Mouse (Mus musculus) midbrain, embryonic 12.5 days (tissue): ENCODE data around the gene Ttc41. TPM values are rescaled to one million over a fixed set of nuclear protein-coding genes. Genes with fewer than 3 reads are reported as not detected.

Source experiments
- ATAC-seq: fragments of 200-750 bp; cut with Nextera tagmentation; 2 replicates; pipeline ENCODE4 v1.8.0; 2017; ENCODE audit warnings: low read depth, moderate TSS enrichment, moderate library complexity; ENCODE audit not compliant: low FRiP score
- H3K27ac ChIP-seq: fragments of 300-500 bp; sonication (generic); replicated peaks from 2 replicates; pipeline ENCODE4 v1.5.1; 2016; ENCODE audit warnings: mild to moderate bottlenecking
- H3K27me3 ChIP-seq: fragments of 300-500 bp; sonication (generic); 2 replicates; pipeline ENCODE4 v1.6.1; 2016; ENCODE audit warnings: mild to moderate bottlenecking
- H3K36me3 ChIP-seq: fragments of 300-500 bp; sonication (generic); 2 replicates; pipeline ENCODE4 v1.6.1; 2016
- H3K4me1 ChIP-seq: fragments of 300-500 bp; sonication (generic); 2 replicates; pipeline ENCODE4 v1.6.1; 2016
- H3K4me2 ChIP-seq: fragments of 300-500 bp; sonication (generic); replicated peaks from 2 replicates; pipeline ENCODE4 v1.6.1; 2016; ENCODE audit warnings: mild to moderate bottlenecking, moderate library complexity
- H3K4me3 ChIP-seq: fragments of 300-500 bp; sonication (generic); 2 replicates; pipeline ENCODE4 v1.5.1; 2016; ENCODE audit warnings: mild to moderate bottlenecking
- H3K9ac ChIP-seq: fragments of 300-500 bp; sonication (generic); replicated peaks from 2 replicates; pipeline ENCODE4 v1.6.1; 2016; ENCODE audit warnings: mild to moderate bottlenecking, moderate library complexity
- H3K9me3 ChIP-seq: fragments of 300-500 bp; sonication (generic); 2 replicates; pipeline ENCODE4 v1.6.1; 2016; ENCODE audit warnings: mild to moderate bottlenecking
- WGBS: fragments of 180-500 bp; shearing (Covaris S2); methylation state at CpG from one replicate; pipeline ENCODE4 v1.1.7; 2016; 5-methylcytosine and 5-hydroxymethylcytosine counted together
- microRNA-seq: library from miRNA; unstranded; fragments of <30 nt; microRNA quantifications from one replicate; pipeline ENCODE4, GENCODE M21; 2017
- polyA plus RNA-seq: library from polyadenylated mRNA; unstranded; fragments of >200 nt; fragmentation: Nextera tagmentation; extraction: Ambion mirVana; gene quantifications from 2 replicates; pipeline ENCODE4 v1.2.1, GENCODE M21; 2016

The Ttc41 gene
- polyA plus RNA-seq, 1 experiment from 2014 or later: 3.0 TPM

GRCm38 (mm10) chr10:86815133-86815532 is 109.5 kb downstream of the Ttc41 start:
- no peak overlapping the region for H3K9ac ChIP-seq
- peaks cover 8% of the 10 kb centered on the region for H3K4me1 ChIP-seq
- 84% methylated on average over 7 of the region's 7 CpGs for WGBS
- no peaks in the 10 kb centered on the region for H3K27me3 ChIP-seq
- no peak overlapping the region for H3K4me3 ChIP-seq
- ATAC-seq: no peak
- H3K9me3 ChIP-seq: no peaks in the 10 kb centered on the region
- no peaks in the 10 kb centered on the region for H3K36me3 ChIP-seq
- H3K27ac ChIP-seq: no peak overlapping the region
- H3K4me2 ChIP-seq: no peak overlapping the region

- peak; percentile 71 for ATAC-seq
- Histone ChIP-seq H3K4me3 (no peak overlapping the region), H3K9me3 (no peaks in the 10 kb centered on the region), H3K9ac (no peak overlapping the region), H3K4me2 (no peak overlapping the region), H3K27me3 (no peaks in the 10 kb centered on the region), H3K27ac (0 out of 2 replicates have a peak overlapping the region, but pooled peaks have one; percentile 32), H3K36me3 (no peaks in the 10 kb centered on the region), H3K4me1 (peaks cover 8% of the 10 kb centered on the region)
- WGBS: 34% methylated on average over 8 of the region's 8 CpGs
Measured at GRCm38 (mm10) chr10:86819649-86820165, 114.1 kb downstream of the Ttc41 start.

GRCm38 (mm10) chr10:86821014-86821413 is 115.4 kb downstream of the Ttc41 start:
- H3K4me2 ChIP-seq: no peak overlapping the region
- H3K27ac ChIP-seq: no peak overlapping the region
- H3K4me3 ChIP-seq: no peak overlapping the region
- peaks cover 8% of the 10 kb centered on the region for H3K4me1 ChIP-seq
- H3K36me3 ChIP-seq: no peaks in the 10 kb centered on the region
- ATAC-seq: no peak
- H3K9ac ChIP-seq: no peak overlapping the region
- no peaks in the 10 kb centered on the region for H3K27me3 ChIP-seq
- WGBS: 91% methylated on average over 7 of the region's 7 CpGs
- no peaks in the 10 kb centered on the region for H3K9me3 ChIP-seq

GRCm38 (mm10) chr10:86824093-86824492 is 118.5 kb downstream of the Ttc41 start:
- WGBS: 87% methylated on average over 6 of the region's 6 CpGs
- Histone ChIP-seq H3K9me3 (no peaks in the 10 kb centered on the region), H3K27me3 (no peaks in the 10 kb centered on the region), H3K36me3 (no peaks in the 10 kb centered on the region), H3K4me3 (no peak overlapping the region), H3K9ac (no peak overlapping the region), H3K4me2 (no peak overlapping the region), H3K4me1 (peaks cover 8% of the 10 kb centered on the region), H3K27ac (no peak overlapping the region)
- ATAC-seq: no peak

- Histone ChIP-seq H3K27me3 (no peaks in the 10 kb centered on the region), H3K9ac (no peak overlapping the region), H3K27ac (no peak overlapping the region), H3K4me2 (no peak overlapping the region), H3K4me1 (peaks cover 3% of the 10 kb centered on the region), H3K9me3 (no peaks in the 10 kb centered on the region), H3K36me3 (no peaks in the 10 kb centered on the region), H3K4me3 (no peak overlapping the region)
- WGBS: 86% methylated on average over 14 of the region's 14 CpGs
- ATAC-seq: no peak
Measured at GRCm38 (mm10) chr10:86824871-86825270, 119.3 kb downstream of the Ttc41 start.

GRCm38 (mm10) chr10:86825871-86826522 is 120.4 kb downstream of the Ttc41 start:
- Histone ChIP-seq H3K36me3 (no peaks in the 10 kb centered on the region), H3K9ac (no peak overlapping the region), H3K4me2 (no peak overlapping the region), H3K4me1 (no peaks in the 10 kb centered on the region; the same call in 1 of the 2 replicates), H3K9me3 (no peaks in the 10 kb centered on the region), H3K27ac (no peak overlapping the region), H3K4me3 (no peak overlapping the region), H3K27me3 (no peaks in the 10 kb centered on the region)
- 90% methylated on average over 10 of the region's 10 CpGs for WGBS
- no peak for ATAC-seq

Small RNAs within 50 kb of the gene (microRNA-seq; reads per million reads assigned to microRNA genes)
- gene Gm25745: 2.6 reads per million, percentile 3 among the genes with 10 or more reads in this experiment

Other genes starting within 250 kb of the Ttc41 start
- gene Syn3, start 206.9 kb upstream of the Ttc41 start, polyA plus RNA-seq: 7.3 and 7.4 TPM in 2 replicates
- gene Hsp90b1, start 302 bp upstream of the Ttc41 start, polyA plus RNA-seq: 452 and 458 TPM in 2 replicates
- not detected in 2 replicates for gene Gm49358, start 58.2 kb downstream of the Ttc41 start, polyA plus RNA-seq
- gene Nt5dc3, start 73.2 kb downstream of the Ttc41 start, polyA plus RNA-seq: 2.1 and 2.5 TPM in 2 replicates